Mouse (Mus musculus) C2C12 (cell line): ENCODE measurements at regions not wholly inside any gene's neighbourhood (a gene's known extent, or its start where the extent isn't known, plus 50 kb on each side); places are given as distances from the start of the nearest gene placed in this dataset.
"Not testable (repeated sequence)": the region's sequence is repeated elsewhere in the genome, so short reads cannot be mapped to it uniquely, and the experiment has no call there.

Experiments used
- H3K27me3 ChIP-seq: one replicate; pipeline ENCODE4 v1.6.1; 2011; ENCODE audit not compliant: control insufficient read depth, insufficient read depth, insufficient read length
- H3K36me3 ChIP-seq: one replicate; pipeline ENCODE4 v1.6.1; 2011; ENCODE audit not compliant: control insufficient read depth, insufficient read depth
- H3K4me3 ChIP-seq: one replicate; pipeline ENCODE4 v1.5.1; 2011; ENCODE audit warnings: mild to moderate bottlenecking, control low read depth; ENCODE audit not compliant: poor library complexity, insufficient read depth, severe bottlenecking
- H3K79me2 ChIP-seq: one replicate; pipeline ENCODE4 v1.6.1; 2011; ENCODE audit not compliant: control insufficient read depth, insufficient read depth
- H3K79me3 ChIP-seq: one replicate; pipeline ENCODE4 v1.6.1; 2011; ENCODE audit warnings: low read depth, control low read depth
- H3ac ChIP-seq: one replicate; pipeline ENCODE3; 2011; ENCODE audit warnings: low read depth; ENCODE audit not compliant: control insufficient read depth, insufficient read length
- CEBPB ChIP-seq: IDR thresholded peaks from one replicate; pipeline ENCODE4 v1.6.1; 2011; ENCODE audit warnings: low read depth, mild to moderate bottlenecking, control low read depth, moderate library complexity
- CTCF ChIP-seq: IDR thresholded peaks from one replicate; pipeline ENCODE4 v1.5.1; 2011; ENCODE audit not compliant: control insufficient read depth, insufficient read depth, insufficient read length
- FOSL1 ChIP-seq: IDR thresholded peaks from one replicate; pipeline ENCODE4 v1.8.0; 2011; ENCODE audit warnings: mild to moderate bottlenecking, low read length; ENCODE audit not compliant: poor library complexity, insufficient read depth, severe bottlenecking
- MAX ChIP-seq: IDR thresholded peaks from one replicate; pipeline ENCODE4 v1.6.1; 2011; ENCODE audit warnings: mild to moderate bottlenecking, control low read depth
- MYOD1 ChIP-seq: IDR thresholded peaks from one replicate; pipeline ENCODE4 v1.6.1; 2011; ENCODE audit warnings: low read depth; ENCODE audit not compliant: control insufficient read depth, insufficient read length
- MYOG ChIP-seq: IDR thresholded peaks from one replicate; pipeline ENCODE4 v1.6.1; 2011; ENCODE audit not compliant: control insufficient read depth, insufficient read length; ENCODE audit errors: extremely low read depth
- USF1 ChIP-seq: IDR thresholded peaks from one replicate; pipeline ENCODE4 v1.6.1; 2011; ENCODE audit warnings: low read depth, mild to moderate bottlenecking, control low read depth, moderate library complexity

- Histone ChIP-seq H3K79me3 (no peaks in the 10 kb centered on the region), H3ac (no peak overlapping the region), H3K4me3 (no peak overlapping the region), H3K79me2 (no peaks in the 10 kb centered on the region), H3K36me3 (no peaks in the 10 kb centered on the region), H3K27me3 (no peaks in the 10 kb centered on the region)
- TF ChIP-seq USF1 (no peak), MAX (no peak), MYOG (no peak), MYOD1 (no peak), FOSL1 (no peak), CEBPB (no peak), CTCF (no peak)
Observed at GRCm38 (mm10) chr3:54568096-54568495, 124.5 kb upstream of the Supt20 start.

- Histone ChIP-seq H3K27me3 (no peaks in the 10 kb centered on the region), H3K79me3 (no peaks in the 10 kb centered on the region), H3K79me2 (no peaks in the 10 kb centered on the region), H3K36me3 (no peaks in the 10 kb centered on the region), H3ac (no peak overlapping the region), H3K4me3 (no peak overlapping the region)
- TF ChIP-seq MYOG (no peak), CEBPB (no peak), MAX (no peak), FOSL1 (no peak), MYOD1 (no peak), CTCF (no peak), USF1 (no peak)
Observed at GRCm38 (mm10) chr3:54570501-54570900, 122.1 kb upstream of the Supt20 start.

GRCm38 (mm10) chr3:54577851-54578250 lies 114.8 kb upstream of the Supt20 start:
- H3K36me3 ChIP-seq, result no peaks in the 10 kb centered on the region
- no peak overlapping the region for H3ac ChIP-seq
- TF ChIP-seq FOSL1, result no peak
- TF ChIP-seq USF1, result no peak
- no peak for TF ChIP-seq CTCF
- TF ChIP-seq MYOD1, result no peak
- TF ChIP-seq CEBPB, result no peak
- TF ChIP-seq MYOG, result no peak
- TF ChIP-seq MAX, result no peak
- H3K4me3 ChIP-seq, result no peak overlapping the region
- no peaks in the 10 kb centered on the region for H3K27me3 ChIP-seq
- H3K79me2 ChIP-seq, result no peaks in the 10 kb centered on the region
- H3K79me3 ChIP-seq, result no peaks in the 10 kb centered on the region

GRCm38 (mm10) chr3:54579425-54579824 lies 113.2 kb upstream of the Supt20 start:
- H3K27me3 ChIP-seq, result no peaks in the 10 kb centered on the region
- H3K79me2 ChIP-seq, result no peaks in the 10 kb centered on the region
- no peaks in the 10 kb centered on the region for H3K79me3 ChIP-seq
- H3K4me3 ChIP-seq, result no peak overlapping the region
- no peak for TF ChIP-seq MYOG
- TF ChIP-seq MYOD1, result no peak
- TF ChIP-seq FOSL1, result no peak
- TF ChIP-seq USF1, result no peak
- no peak for TF ChIP-seq CEBPB
- no peak overlapping the region for H3ac ChIP-seq
- no peaks in the 10 kb centered on the region for H3K36me3 ChIP-seq

- no peaks in the 10 kb centered on the region for H3K27me3 ChIP-seq
- no peaks in the 10 kb centered on the region for H3K79me2 ChIP-seq
- TF ChIP-seq MYOG (no peak), CEBPB (no peak)
- H3ac ChIP-seq, result no peak overlapping the region
- no peaks in the 10 kb centered on the region for H3K79me3 ChIP-seq
- no peaks in the 10 kb centered on the region for H3K36me3 ChIP-seq
- H3K4me3 ChIP-seq, result no peak overlapping the region
Observed at GRCm38 (mm10) chr3:54580339-54580738, 112.3 kb upstream of the Supt20 start.

- H3K79me3 ChIP-seq, H3K79me2 ChIP-seq, H3K4me3 ChIP-seq, H3K36me3 ChIP-seq, H3K27me3 ChIP-seq, H3ac ChIP-seq: not testable (repeated sequence)
Observed at GRCm38 (mm10) chr3:54585781-54586180, 106.8 kb upstream of the Supt20 start.
